Mouse (Mus musculus) brown adipose tissue, adult 24 weeks (tissue): ENCODE measurements around the gene Thada. TPM values are rescaled to one million over a fixed set of nuclear protein-coding genes. Genes with fewer than 3 reads are reported as not detected.

Experiments used
- H3K27ac ChIP-seq: fragments of 200-500 bp; replicated peaks from 2 replicates; pipeline ENCODE4 v1.5.1; 2012; ENCODE audit warnings: low read depth, mild to moderate bottlenecking, low read length
- H3K4me1 ChIP-seq: fragments of 200-500 bp; 2 replicates; pipeline ENCODE4 v1.6.1; 2012; ENCODE audit warnings: low read length, mixed read lengths; ENCODE audit not compliant: control insufficient read depth, insufficient read depth, insufficient read length
- H3K4me3 ChIP-seq: fragments of 200-500 bp; 2 replicates; pipeline ENCODE4 v1.5.1; 2012; ENCODE audit warnings: low read depth, mild to moderate bottlenecking, low read length, moderate library complexity; ENCODE audit not compliant: insufficient read depth
- polyA plus RNA-seq: library from polyadenylated mRNA; stranded (reverse); fragments of >200 nt; gene quantifications from 2 replicates; pipeline ENCODE4 v1.2.4, GENCODE M21; 2012; ENCODE audit not compliant: missing spikeins, insufficient read depth, insufficient read length

Thada gene
- polyA plus RNA-seq, 1 experiment: 4.7 TPM

DNA sequence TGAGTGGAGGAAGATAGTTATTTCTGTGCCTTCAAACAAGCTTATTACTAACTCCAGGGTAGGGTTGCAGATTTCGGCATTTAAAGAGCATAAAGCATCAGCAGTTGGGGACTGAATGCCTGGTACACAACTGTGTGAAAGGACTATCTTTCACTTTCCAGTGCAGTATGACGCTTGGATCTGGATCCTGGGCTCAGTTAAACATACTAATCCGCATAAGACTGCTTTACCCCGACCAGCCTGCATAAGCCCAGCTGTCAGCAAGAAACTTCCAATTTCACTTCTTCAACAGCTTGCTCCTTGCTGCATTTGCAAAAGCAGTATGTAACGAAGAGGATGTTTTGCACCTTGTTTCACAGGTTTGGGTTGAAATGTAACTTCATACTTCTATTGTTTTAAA is 202.4 kb downstream of the Thada start:
- 0 out of 2 replicates have a peak, but pooled peaks cover 7% of the 10 kb centered on the region for H3K4me1 ChIP-seq
- H3K4me3 ChIP-seq: no peak overlapping the region
- no peak overlapping the region for H3K27ac ChIP-seq

DNA sequence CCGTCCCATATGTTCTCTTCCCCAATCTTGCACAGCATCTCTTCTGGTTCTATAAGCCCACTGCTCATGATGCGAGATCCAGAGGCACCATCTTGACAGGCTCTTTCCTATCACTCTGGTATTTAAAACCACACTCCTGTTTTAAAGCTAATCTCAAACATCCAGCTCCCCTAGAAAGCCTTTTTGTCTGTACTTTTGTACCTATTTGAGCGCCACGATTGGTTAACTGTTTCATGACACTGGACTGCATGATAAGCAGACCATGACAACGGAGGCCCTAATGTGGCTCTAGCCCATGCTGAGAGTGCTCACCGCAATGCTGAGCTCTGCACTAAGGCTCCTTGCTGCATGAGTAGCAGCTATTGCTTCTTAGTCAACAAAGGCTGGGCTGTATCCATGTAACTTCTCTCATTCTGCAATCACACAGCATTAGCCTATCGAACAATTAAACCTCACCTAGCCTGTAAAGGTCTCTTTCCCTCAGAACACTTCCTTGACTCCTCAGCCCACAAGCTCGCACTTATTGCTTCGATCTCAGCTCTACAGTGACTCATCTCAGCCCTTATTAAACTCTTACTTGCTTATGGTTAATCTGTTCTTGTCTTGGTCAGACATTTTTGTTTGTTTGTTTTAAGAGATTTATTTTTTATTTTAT is 203.6 kb downstream of the Thada start:
- H3K4me3 ChIP-seq: no peak overlapping the region
- H3K27ac ChIP-seq: no peak overlapping the region

DNA sequence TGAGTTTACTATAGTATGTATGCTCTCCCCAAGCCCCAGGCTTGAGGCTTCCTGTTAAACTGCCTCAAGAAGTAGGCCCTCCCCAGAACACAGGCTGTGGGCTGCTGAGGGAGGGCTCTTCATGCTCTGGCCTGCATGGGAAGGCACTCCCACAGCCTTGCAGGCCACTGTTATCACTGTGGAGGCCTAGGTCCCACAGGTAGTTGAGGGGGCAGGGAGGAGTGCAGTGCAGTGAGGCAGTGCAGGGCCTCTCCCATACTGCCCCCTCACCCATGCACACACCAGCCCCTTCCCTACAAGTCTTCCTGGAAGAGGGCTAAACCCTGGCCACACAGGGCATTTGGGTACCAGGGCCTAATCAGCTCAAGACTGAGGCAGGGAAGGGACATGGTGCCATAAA is 205.0 kb downstream of the Thada start:
- Histone ChIP-seq H3K27ac (no peak overlapping the region), H3K4me1 (peaks cover 11% of the 10 kb centered on the region), H3K4me3 (no peak overlapping the region)

More for the DNA sequence above, 203.6 kb downstream of the Thada start:
- H3K4me1 ChIP-seq: peaks cover 13% of the 10 kb centered on the region

DNA sequence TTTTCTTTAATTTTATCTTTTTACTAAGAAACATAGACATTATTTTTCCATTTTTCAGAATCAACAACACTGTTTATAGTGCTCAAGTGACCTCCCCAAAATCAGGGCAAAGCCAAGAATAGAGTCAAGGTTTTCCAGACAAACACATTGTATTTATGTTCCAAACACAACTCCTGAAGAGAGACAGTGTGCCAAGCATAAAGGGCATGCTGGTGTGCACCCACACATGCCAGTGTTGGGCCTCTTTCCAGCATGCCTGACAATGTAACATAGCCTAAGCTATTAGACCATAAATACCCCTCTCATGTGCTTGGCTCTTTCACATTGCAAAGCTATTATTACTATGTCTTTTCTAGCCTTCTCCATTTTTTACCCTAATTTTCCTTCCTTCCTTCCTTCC is 205.8 kb downstream of the Thada start:
- Histone ChIP-seq H3K4me3 (no peak overlapping the region), H3K4me1 (peaks cover 11% of the 10 kb centered on the region), H3K27ac (no peak overlapping the region)

DNA sequence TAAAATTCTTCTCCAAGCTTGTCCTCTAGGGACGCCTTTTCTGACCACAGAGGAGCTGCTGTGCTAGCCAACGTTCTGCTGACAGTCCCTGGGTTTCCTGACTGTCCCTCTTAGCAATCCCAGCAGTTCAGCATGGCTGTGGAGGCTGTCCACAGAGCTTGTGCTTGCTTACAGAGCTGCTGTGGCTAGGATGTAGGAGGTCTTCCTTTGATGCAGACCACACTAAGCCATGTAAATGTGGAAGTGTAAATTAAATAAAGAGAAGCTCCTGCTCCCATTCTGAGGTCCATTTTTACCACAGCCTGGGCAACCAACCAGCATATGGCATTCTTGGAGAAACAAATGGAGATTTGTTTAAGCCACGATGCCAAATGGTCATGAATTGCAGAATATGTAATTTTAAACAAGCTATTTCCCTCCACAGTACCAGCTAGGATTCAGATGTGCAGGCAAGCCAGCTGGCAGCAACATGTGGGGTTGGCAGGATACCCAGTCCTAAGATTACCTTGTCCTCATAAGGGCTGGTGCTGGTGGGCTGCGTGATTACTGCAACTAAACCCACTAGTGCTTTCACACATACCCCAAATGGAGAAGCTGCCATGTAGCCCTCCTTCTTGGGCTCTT is 207.3 kb downstream of the Thada start:
- Histone ChIP-seq H3K4me1 (peaks cover 11% of the 10 kb centered on the region), H3K27ac (0 out of 2 replicates have a peak overlapping the region, but pooled peaks have one; percentile 11)

GRCm38 (mm10) chr17:84257927-84258532 is 208.0 kb downstream of the Thada start:
- no peak overlapping the region for H3K4me3 ChIP-seq
- H3K4me1 ChIP-seq: peaks cover 11% of the 10 kb centered on the region
- peak overlapping the region; percentile 40 for H3K27ac ChIP-seq

More for the DNA sequence above, 207.3 kb downstream of the Thada start:
- no peak overlapping the region for H3K4me3 ChIP-seq

DNA sequence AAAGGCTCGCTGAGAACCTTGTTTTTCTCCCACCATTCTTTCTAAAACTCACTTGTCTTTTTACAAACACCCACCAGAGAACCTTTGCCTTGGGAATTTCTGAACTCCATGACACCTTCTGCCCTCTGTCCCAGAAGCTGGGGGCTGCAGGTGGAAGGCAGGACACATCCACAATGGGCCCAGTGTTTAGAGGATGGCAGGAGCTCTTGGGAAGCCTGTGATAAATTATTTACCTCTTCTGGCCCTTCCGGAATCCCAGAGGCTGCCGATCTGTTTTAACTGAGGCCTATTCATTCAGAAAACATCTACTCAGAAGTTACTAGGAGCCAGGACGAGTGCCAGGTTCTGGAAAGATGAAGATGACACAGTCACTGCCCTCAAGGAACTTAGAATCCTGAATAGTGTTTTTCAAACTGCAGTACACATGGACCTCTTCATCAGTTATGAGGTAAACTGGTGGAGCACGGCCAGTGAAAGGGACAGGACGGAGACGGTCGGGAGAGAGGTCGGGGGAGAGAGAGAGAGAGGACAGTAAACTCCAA is 209.7 kb downstream of the Thada start:
- Histone ChIP-seq H3K27ac (no peak overlapping the region), H3K4me1 (peaks cover 11% of the 10 kb centered on the region), H3K4me3 (no peak overlapping the region)

DNA sequence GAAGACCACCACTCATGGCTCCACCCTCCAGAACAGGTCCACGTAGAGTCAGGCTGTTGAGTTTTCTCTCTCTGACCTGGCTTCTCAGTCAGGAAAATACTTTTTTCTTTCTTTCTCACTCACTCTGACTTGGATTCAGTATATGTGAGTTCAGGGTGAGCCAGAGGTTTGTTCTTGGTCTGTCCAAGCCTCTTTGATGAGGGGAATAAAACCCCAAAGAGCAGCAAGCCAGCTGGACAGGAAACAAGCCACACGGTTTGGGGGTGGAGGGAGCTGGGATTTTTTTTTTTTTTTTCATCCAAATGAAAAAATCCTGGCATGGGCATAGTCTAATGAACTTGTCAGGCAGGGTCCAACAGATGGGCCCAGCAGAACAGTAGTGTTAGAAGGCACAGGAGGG is 210.2 kb downstream of the Thada start:
- H3K4me1 ChIP-seq: peaks cover 11% of the 10 kb centered on the region
- no peak overlapping the region for H3K27ac ChIP-seq
- H3K4me3 ChIP-seq: no peak overlapping the region

- no peak overlapping the region for H3K27ac ChIP-seq
- H3K4me3 ChIP-seq: no peak overlapping the region
- no peaks in the 10 kb centered on the region; the same call in 1 of the 2 replicates for H3K4me1 ChIP-seq
Measured at GRCm38 (mm10) chr17:84251426-84251825, 214.6 kb downstream of the Thada start.

DNA sequence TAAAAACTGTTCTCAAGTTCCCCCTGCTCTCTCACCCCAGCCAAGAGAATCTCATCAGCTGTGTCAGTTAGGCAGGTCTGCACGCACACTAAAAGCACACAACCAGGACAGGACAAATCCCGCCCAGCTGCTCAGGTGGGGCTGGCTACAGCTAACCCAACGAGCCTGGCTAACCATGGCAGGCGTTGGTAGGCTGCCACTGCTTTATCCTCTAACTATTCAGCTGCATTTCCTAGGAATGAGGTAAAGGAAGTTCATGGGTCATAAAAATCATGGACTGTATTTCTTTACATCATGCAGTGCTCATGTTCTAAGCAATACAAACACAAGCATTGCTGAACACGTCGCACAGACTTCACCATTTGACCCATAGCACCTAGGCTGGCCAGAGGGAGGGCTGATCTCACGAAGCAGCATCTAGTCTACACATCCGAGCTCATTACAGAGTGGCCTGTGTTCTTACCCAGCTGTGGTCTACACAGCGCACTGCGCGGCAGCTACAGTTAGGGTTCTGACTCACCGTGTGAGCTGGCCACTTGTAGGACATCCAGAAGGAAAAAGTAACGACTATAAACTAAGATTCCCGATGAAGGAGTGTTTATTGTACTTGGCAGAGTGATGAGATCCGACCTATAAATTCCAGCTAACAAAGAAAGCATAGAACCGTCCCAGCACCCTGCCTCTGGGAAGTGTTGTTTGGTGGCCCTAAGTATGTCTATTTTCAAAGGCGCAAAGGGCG is 221.7 kb downstream of the Thada start:
- Histone ChIP-seq H3K27ac (no peak overlapping the region), H3K4me1 (no peaks in the 10 kb centered on the region), H3K4me3 (no peak overlapping the region)

DNA sequence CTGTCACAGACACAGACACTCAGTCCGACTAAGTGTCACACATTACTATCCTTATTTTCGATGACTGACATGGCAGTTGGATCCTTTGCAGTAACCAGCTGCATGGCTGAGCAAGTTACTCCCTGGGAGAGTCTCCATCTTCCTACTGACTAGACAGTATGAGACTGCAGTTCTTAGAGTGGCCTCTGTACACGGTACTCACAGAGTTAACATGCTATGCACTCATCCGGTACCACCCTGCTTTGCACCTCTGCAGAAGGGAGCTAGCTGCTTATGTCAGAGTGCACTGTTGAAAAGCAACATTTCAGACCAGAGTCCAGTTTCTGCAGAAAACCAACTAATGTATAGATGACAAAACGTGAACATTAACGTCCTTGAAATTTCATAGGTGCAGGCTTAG is 222.2 kb downstream of the Thada start:
- H3K27ac ChIP-seq: no peak overlapping the region
- H3K4me3 ChIP-seq: no peak overlapping the region
- no peaks in the 10 kb centered on the region for H3K4me1 ChIP-seq

DNA sequence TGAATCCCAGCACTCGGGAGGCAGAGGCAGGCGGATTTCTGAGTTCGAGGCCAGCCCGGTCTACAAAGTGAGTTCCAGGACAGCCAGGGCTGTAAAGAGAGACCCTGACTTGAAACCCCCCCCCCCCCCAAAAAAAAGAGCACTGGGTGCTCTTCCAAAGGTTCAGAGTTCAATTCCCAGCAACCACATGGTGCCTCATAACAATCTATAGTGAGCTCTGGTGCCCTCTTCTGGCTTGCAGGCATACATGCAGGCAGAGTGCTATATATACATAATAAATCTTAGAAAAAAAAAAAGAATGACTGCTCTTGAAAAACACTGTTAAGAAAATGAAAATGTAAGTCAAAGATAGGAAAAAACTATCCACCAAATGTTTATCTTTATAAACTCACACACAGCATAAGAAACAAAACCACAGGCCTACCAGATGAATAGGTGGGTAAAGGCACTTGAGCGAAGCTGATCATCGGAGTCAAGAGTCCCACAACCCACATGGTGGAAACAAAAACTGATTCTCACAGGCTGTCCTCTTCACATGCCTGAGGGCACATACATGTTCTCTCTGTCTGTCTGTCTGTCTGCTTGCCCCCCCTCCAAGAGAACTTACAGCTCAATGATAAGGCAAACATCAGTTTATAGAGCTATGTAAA is 224.6 kb downstream of the Thada start:
- no peak overlapping the region for H3K4me3 ChIP-seq
- peaks cover 5% of the 10 kb centered on the region for H3K4me1 ChIP-seq
- no peak overlapping the region for H3K27ac ChIP-seq

- H3K4me3 ChIP-seq: no peak overlapping the region
- H3K4me1 ChIP-seq: peaks cover 7% of the 10 kb centered on the region
- no peak overlapping the region for H3K27ac ChIP-seq
Measured at GRCm38 (mm10) chr17:84239679-84240292, 226.2 kb downstream of the Thada start.

- Histone ChIP-seq H3K4me1 (peaks cover 7% of the 10 kb centered on the region), H3K27ac (no peak overlapping the region), H3K4me3 (no peak overlapping the region)
Measured at GRCm38 (mm10) chr17:84238174-84238573, 227.8 kb downstream of the Thada start.
